Mouse (Mus musculus): ENCODE data around the gene Ndufaf2.

DNA sequence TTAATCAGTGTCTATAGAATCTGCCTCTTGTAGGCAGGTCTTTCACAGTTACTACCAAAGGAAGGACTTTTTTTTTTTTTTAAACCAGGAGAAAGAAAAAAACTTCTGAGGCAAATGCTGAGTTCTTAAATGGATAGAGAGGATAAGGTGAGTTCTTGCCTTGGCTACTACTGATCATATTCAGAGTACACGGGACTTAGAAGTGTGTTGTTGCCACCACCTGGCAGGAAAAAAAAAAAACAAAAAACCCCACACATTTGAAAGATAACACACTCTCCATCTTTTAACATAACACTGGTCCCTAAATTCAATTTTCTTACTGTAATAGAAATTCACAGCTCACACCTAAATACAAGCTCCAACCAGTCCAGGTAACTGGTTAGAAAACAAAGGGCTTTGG lies 30.5 kb downstream of the Ndufaf2 start:
- TF ChIP-seq CTCF (IDR thresholded peaks at IDR 0.05; ENCODE audit: control insufficient read depth, insufficient read depth, insufficient replicate concordance, low read depth, low read length) (no peak), POLR2A (IDR thresholded peaks at IDR 0.05; ENCODE audit: control insufficient read depth, low read depth, low read length) (no peak)

Data from testis, adult 2 months (tissue).